Mouse (Mus musculus): ENCODE results near the gene Rnf144b. TPM values are rescaled to one million over a fixed set of nuclear protein-coding genes. Genes with fewer than 3 reads are reported as not detected.

Gene Rnf144b
- polyA plus RNA-seq, 1 experiment from 2014 or later, result 1.2 TPM

DNA sequence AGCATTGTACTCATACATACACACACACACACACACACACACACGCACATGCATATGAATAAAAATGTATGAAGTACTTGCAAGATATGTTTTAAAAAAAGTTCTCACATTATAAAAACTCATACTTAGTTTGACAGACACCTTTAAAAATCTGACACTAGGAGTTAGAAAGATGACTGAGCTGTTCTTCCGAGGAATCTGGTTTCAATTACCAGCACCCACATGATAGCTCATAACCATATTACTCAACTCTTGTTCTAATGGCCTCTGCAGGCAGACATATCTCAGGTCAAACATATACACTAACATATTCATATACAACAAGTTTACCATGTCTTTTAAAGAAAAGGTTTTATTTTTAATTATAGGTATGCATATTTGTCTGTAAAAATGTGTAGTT lies 25.9 kb upstream of the Rnf144b start:
- ATAC-seq (replicated peaks; ENCODE audit: low FRiP score, low TSS enrichment, low read depth), result no peak
- H3K27ac ChIP-seq (ENCODE audit: low read depth), result no peak overlapping the region
- H3K27me3 ChIP-seq (replicated peaks; ENCODE audit: control insufficient read depth, insufficient read depth, low read length), result no peaks in the 10 kb centered on the region
- H3K9me3 ChIP-seq (ENCODE audit: control insufficient read depth, low read length), result no peaks in the 10 kb centered on the region
- H3K4me1 ChIP-seq (replicated peaks; ENCODE audit: control insufficient read depth, insufficient read depth, low read length), result no peaks in the 10 kb centered on the region
- H3K9ac ChIP-seq (ENCODE audit: low read length), result no peak overlapping the region
- no peak overlapping the region for H3K4me3 ChIP-seq (ENCODE audit: low read depth, low read length)
- no peak for DNase-seq (ENCODE audit: low spot score)
- 82% methylated on average over 2 of the region's 2 CpGs for WGBS
- H3K4me2 ChIP-seq (ENCODE audit: low read length), result no peak overlapping the region
- peaks cover 97% of the 10 kb centered on the region for H3K36me3 ChIP-seq (ENCODE audit: control insufficient read depth, insufficient read depth, low read length)

DNA sequence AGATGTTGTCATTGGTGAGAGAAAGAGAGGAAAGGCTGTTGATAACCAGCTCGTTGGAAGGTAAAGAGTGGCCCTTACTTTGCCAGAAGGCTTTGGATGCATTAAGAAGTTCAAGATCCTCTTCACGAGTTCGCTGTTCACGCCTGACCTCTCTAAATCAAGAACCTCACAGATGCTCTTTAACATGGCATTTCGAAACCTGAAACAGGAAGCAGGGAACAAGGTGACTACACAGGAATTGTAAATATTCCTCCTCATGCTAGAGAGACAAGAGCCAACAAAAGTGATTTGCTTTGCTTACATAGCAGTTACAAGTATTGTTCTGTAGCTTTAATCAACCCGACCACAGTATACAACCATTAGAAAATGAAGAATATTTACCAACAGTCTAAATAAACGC lies 23.2 kb upstream of the Rnf144b start:
- 75% methylated on average over 7 of the region's 7 CpGs for WGBS
- no peaks in the 10 kb centered on the region for H3K27me3 ChIP-seq (replicated peaks; ENCODE audit: control insufficient read depth, insufficient read depth, low read length)
- ATAC-seq (replicated peaks; ENCODE audit: low FRiP score, low TSS enrichment, low read depth) (no peak), DNase-seq (ENCODE audit: low spot score) (no peak)
- no peak overlapping the region for H3K27ac ChIP-seq (ENCODE audit: low read depth)
- H3K4me2 ChIP-seq (ENCODE audit: low read length), result no peak overlapping the region
- no peaks in the 10 kb centered on the region for H3K9me3 ChIP-seq (ENCODE audit: control insufficient read depth, low read length)
- peaks cover 86% of the 10 kb centered on the region for H3K36me3 ChIP-seq (ENCODE audit: control insufficient read depth, insufficient read depth, low read length)
- no peak overlapping the region for H3K9ac ChIP-seq (ENCODE audit: low read length)
- no peak overlapping the region for H3K4me3 ChIP-seq (ENCODE audit: low read depth, low read length)
- peaks cover 15% of the 10 kb centered on the region for H3K4me1 ChIP-seq (replicated peaks; ENCODE audit: control insufficient read depth, insufficient read depth, low read length)

- no peak overlapping the region for H3K27ac ChIP-seq (ENCODE audit: low read depth)
- peaks cover 16% of the 10 kb centered on the region for H3K4me1 ChIP-seq (replicated peaks; ENCODE audit: control insufficient read depth, insufficient read depth, low read length)
- no peaks in the 10 kb centered on the region for H3K9me3 ChIP-seq (ENCODE audit: control insufficient read depth, low read length)
- no peak overlapping the region for H3K4me3 ChIP-seq (ENCODE audit: low read depth, low read length)
- ATAC-seq (replicated peaks; ENCODE audit: low FRiP score, low TSS enrichment, low read depth), result no peak
- H3K36me3 ChIP-seq (ENCODE audit: control insufficient read depth, insufficient read depth, low read length), result peaks cover 72% of the 10 kb centered on the region
- no peaks in the 10 kb centered on the region for H3K27me3 ChIP-seq (replicated peaks; ENCODE audit: control insufficient read depth, insufficient read depth, low read length)
- 94% methylated on average over 2 of the region's 2 CpGs for WGBS
- no peak overlapping the region for H3K9ac ChIP-seq (ENCODE audit: low read length)
- no peak overlapping the region for H3K4me2 ChIP-seq (ENCODE audit: low read length)
- DNase-seq (ENCODE audit: low spot score), result no peak
These were observed 21.9 kb upstream of the Rnf144b start for GRCm38 (mm10) chr13:47100587-47100986.

DNA sequence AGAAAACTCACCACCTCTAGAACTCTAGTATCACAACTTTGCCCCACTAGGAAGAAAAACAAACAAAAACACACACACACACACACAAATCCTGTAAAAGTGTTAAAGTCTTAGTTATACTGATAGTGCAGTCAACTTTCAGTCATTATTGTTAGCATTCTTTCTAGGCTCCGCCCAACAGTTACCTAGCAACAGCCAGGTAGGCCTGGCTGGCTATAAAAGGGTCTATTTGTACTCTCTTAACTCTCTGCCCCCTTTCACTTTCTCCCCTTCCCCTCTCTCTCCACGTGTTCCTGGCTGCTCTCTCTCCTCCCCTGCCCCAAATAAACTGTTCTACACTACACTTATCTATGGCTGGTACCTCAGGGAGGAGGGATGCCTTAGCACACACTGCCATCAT lies 18.3 kb upstream of the Rnf144b start:
- H3K9me3 ChIP-seq (ENCODE audit: control insufficient read depth, low read length), result no peaks in the 10 kb centered on the region
- peak overlapping the region; percentile 90 for H3K4me3 ChIP-seq (ENCODE audit: low read depth, low read length)
- no peaks in the 10 kb centered on the region for H3K27me3 ChIP-seq (replicated peaks; ENCODE audit: control insufficient read depth, insufficient read depth, low read length)
- peaks cover 16% of the 10 kb centered on the region for H3K4me1 ChIP-seq (replicated peaks; ENCODE audit: control insufficient read depth, insufficient read depth, low read length)
- H3K4me2 ChIP-seq (ENCODE audit: low read length), result peak overlapping the region; percentile 70
- DNase-seq (ENCODE audit: low spot score), result no peak
- H3K9ac ChIP-seq (ENCODE audit: low read length), result peak overlapping the region; percentile 95; the same call in 1 of the 2 replicates
- 20% methylated on average over 2 of the region's 2 CpGs for WGBS
- ATAC-seq (replicated peaks; ENCODE audit: low FRiP score, low TSS enrichment, low read depth), result no peak
- no peak overlapping the region for H3K27ac ChIP-seq (ENCODE audit: low read depth)
- H3K36me3 ChIP-seq (ENCODE audit: control insufficient read depth, insufficient read depth, low read length), result peaks cover 39% of the 10 kb centered on the region

DNA sequence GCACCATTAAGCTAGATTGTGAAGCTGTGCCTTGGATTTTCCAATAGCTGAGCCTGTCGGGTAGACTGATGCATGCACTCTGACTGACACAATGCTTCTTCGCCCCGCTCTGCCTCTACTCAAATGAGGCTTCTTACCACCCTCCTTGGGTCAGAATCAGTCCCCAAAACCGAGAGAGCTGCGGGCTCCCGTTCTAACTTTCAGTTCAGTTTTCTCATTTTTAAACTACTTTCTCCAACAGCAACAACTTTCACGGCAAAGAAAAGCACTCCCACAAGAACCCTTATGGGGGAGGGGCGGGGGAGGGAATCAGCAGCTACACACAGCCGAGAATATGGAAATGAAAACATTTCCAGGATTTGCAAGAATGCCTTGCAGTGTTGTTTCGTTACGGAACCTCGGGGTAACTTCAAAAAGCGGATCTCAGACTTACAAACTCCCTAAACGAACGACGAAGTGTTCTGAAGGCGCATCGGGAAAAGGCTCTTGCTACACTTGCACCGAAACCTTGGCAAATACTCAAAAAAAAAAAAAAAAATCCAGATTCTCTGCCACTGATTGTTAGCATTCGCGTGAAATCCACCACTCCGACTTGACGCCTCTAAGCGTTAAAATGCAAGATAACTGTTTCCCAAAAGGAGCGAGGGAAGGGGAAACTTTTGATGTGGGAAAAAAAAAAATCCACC lies 17.5 kb upstream of the Rnf144b start:
- ATAC-seq (replicated peaks; ENCODE audit: low FRiP score, low TSS enrichment, low read depth), result no peak
- under 1% methylated on average over 25 of the region's 25 CpGs for WGBS
- peak overlapping the region; percentile 95 for H3K9ac ChIP-seq (ENCODE audit: low read length)

DNA sequence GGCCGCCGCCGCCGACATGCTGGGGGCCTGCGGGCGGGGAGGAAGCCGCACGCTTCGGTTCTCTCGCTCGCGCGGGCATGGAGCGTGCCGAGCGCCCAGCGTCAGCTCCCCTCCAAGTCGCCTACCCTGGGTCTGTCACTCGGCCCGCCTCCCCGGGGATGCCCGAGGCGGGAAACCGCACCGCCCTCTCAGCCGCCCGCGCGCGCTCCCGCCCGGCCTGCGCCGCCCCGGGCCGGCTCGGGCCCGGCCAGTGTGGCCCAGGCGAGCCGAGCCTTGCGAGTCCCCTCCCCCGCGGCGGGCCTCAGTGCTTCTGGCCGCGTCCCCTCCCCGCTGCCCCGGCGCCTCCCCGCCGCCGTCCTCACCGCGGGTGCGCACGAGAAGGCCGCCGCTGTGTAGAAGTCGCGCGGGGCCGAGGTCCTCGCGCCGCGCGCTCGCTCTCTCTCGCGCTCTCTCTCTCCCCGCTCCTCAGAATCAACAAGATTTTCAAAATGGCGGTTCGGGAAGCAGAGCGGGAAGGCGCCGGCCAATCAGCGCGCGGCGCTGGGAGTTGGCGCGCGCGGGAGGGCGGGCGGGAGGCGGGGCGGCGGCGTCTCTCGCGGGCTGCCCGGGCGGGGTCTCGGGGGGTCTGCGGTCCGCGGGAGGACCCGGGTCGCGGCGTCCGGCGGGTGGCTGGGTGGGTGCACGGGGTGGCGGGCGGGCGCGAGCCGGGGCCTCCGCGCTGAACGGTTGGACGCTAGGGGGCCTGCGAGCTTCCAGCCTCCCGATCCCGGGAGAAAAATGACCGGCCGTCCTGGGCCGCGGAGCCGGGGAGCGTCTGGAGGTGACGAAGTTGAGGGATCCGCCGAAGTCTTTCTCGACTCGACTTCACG lies 16.5 kb upstream of the Rnf144b start, which contains the start of gene Dek:
Gene Dek, minus strand, starts transcription at position 491 of the 869 bp plus-strand sequence.
- peaks cover 16% of the 10 kb centered on the region for H3K4me1 ChIP-seq (replicated peaks; ENCODE audit: control insufficient read depth, insufficient read depth, low read length)
- H3K9ac ChIP-seq (ENCODE audit: low read length), result peak within 1 kb of the TSS; percentile 95
- H3K27ac ChIP-seq (ENCODE audit: low read depth), result peak within 1 kb of the TSS; percentile 100
- under 1% methylated on average over 83 of the region's 129 CpGs for WGBS
- H3K4me3 ChIP-seq (ENCODE audit: low read depth, low read length), result peak within 1 kb of the TSS; percentile 90
- no peaks in the 10 kb centered on the region for H3K9me3 ChIP-seq (ENCODE audit: control insufficient read depth, low read length)
- H3K4me2 ChIP-seq (ENCODE audit: low read length), result peak within 1 kb of the TSS; percentile 70
- ATAC-seq (replicated peaks; ENCODE audit: low FRiP score, low TSS enrichment, low read depth), result peak; percentile 92
- DNase-seq (ENCODE audit: low spot score), result peak; percentile 93
- no peaks in the 10 kb centered on the region for H3K27me3 ChIP-seq (replicated peaks; ENCODE audit: control insufficient read depth, insufficient read depth, low read length)
- H3K36me3 ChIP-seq (ENCODE audit: control insufficient read depth, insufficient read depth, low read length), result peaks cover 22% of the 10 kb centered on the region

More for the DNA sequence above, 17.5 kb upstream of the Rnf144b start:
- DNase-seq (ENCODE audit: low spot score), result peak; percentile 79
- H3K4me1 ChIP-seq (replicated peaks; ENCODE audit: control insufficient read depth, insufficient read depth, low read length), result peaks cover 16% of the 10 kb centered on the region
- peak overlapping the region; percentile 100 for H3K27ac ChIP-seq (ENCODE audit: low read depth)
- H3K9me3 ChIP-seq (ENCODE audit: control insufficient read depth, low read length), result no peaks in the 10 kb centered on the region
- no peaks in the 10 kb centered on the region for H3K27me3 ChIP-seq (replicated peaks; ENCODE audit: control insufficient read depth, insufficient read depth, low read length)
- H3K36me3 ChIP-seq (ENCODE audit: control insufficient read depth, insufficient read depth, low read length), result peaks cover 30% of the 10 kb centered on the region
- H3K4me2 ChIP-seq (ENCODE audit: low read length), result peak overlapping the region; percentile 70
- H3K4me3 ChIP-seq (ENCODE audit: low read depth, low read length), result peak overlapping the region; percentile 90

DNA sequence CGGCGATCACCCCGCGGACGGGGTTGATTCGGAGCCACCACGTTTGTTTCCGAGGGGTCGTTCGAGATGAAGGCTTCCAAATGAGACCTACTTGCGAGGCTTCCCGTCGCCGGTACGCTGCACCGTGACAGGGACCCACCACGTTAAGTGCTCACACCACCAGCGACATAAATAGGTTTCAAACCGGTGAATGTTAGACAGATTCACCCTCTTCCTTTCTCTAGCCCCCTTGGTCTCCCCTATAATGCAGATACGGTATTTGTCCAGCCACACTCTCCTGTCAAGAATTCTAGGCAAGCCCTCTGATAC lies 15.9 kb upstream of the Rnf144b start:
- Histone ChIP-seq H3K27me3 (replicated peaks; ENCODE audit: control insufficient read depth, insufficient read depth, low read length) (no peaks in the 10 kb centered on the region), H3K9ac (ENCODE audit: low read length) (peak overlapping the region; percentile 95), H3K4me2 (ENCODE audit: low read length) (peak overlapping the region; percentile 70), H3K9me3 (ENCODE audit: control insufficient read depth, low read length) (no peaks in the 10 kb centered on the region), H3K4me3 (ENCODE audit: low read depth, low read length) (peak overlapping the region; percentile 90), H3K4me1 (replicated peaks; ENCODE audit: control insufficient read depth, insufficient read depth, low read length) (peaks cover 16% of the 10 kb centered on the region), H3K27ac (ENCODE audit: low read depth) (peak overlapping the region; percentile 100), H3K36me3 (ENCODE audit: control insufficient read depth, insufficient read depth, low read length) (peaks cover 16% of the 10 kb centered on the region)
- DNase-seq (ENCODE audit: low spot score) (no peak), ATAC-seq (replicated peaks; ENCODE audit: low FRiP score, low TSS enrichment, low read depth) (peak; percentile 18; the same call in 1 of the 2 replicates)
- WGBS, result under 1% methylated on average over 20 of the region's 20 CpGs

GRCm38 (mm10) chr13:47109239-47109638 lies 13.2 kb upstream of the Rnf144b start:
- 49% methylated on average over 2 of the region's 2 CpGs for WGBS
- peak; percentile 38 for DNase-seq (ENCODE audit: low spot score)
- no peaks in the 10 kb centered on the region for H3K36me3 ChIP-seq (ENCODE audit: control insufficient read depth, insufficient read depth, low read length)
- H3K27ac ChIP-seq (ENCODE audit: low read depth), result no peak overlapping the region
- ATAC-seq (replicated peaks; ENCODE audit: low FRiP score, low TSS enrichment, low read depth), result no peak
- no peak overlapping the region for H3K4me3 ChIP-seq (ENCODE audit: low read depth, low read length)
- H3K4me1 ChIP-seq (replicated peaks; ENCODE audit: control insufficient read depth, insufficient read depth, low read length), result peaks cover 4% of the 10 kb centered on the region; the same call in 1 of the 2 replicates
- no peak overlapping the region for H3K9ac ChIP-seq (ENCODE audit: low read length)
- H3K27me3 ChIP-seq (replicated peaks; ENCODE audit: control insufficient read depth, insufficient read depth, low read length), result no peaks in the 10 kb centered on the region
- H3K9me3 ChIP-seq (ENCODE audit: control insufficient read depth, low read length), result no peaks in the 10 kb centered on the region
- no peak overlapping the region for H3K4me2 ChIP-seq (ENCODE audit: low read length)

Measured in intestine, embryonic 14.5 days (tissue).